Mouse (Mus musculus) brain, embryonic 18.5 days (tissue): ENCODE results near the gene Gast.
"Not testable (repeated sequence)": the region's sequence is repeated elsewhere in the genome, so short reads cannot be mapped to it uniquely, and the experiment has no call there.

ENCODE experiments used
- DNase-seq: peaks from one replicate; pipeline ENCODE4 v3.0.0-alpha.2; 2012; ENCODE audit warnings: low read depth, low spot score

The Gast gene

GRCm38 (mm10) chr11:100320701-100321410 lies 13.4 kb upstream of the Gast start:
- DNase-seq = not testable (repeated sequence)

GRCm38 (mm10) chr11:100321479-100322305 lies 12.5 kb upstream of the Gast start:
- DNase-seq = not testable (repeated sequence)

GRCm38 (mm10) chr11:100322591-100323258 lies 11.5 kb upstream of the Gast start:
- no peak for DNase-seq

- DNase-seq = no peak
These were observed 10.6 kb upstream of the Gast start for GRCm38 (mm10) chr11:100323578-100323977.

- DNase-seq = no peak
These were observed 9.1 kb upstream of the Gast start for GRCm38 (mm10) chr11:100325062-100325629.

- DNase-seq = no peak
These were observed 6.9 kb upstream of the Gast start for GRCm38 (mm10) chr11:100327316-100327715.

- DNase-seq = no peak
These were observed 6.4 kb upstream of the Gast start for GRCm38 (mm10) chr11:100327761-100328160.

GRCm38 (mm10) chr11:100330235-100330634 lies 4.0 kb upstream of the Gast start:
- DNase-seq = no peak

GRCm38 (mm10) chr11:100330816-100331375 lies 3.3 kb upstream of the Gast start:
- not testable (repeated sequence) for DNase-seq

GRCm38 (mm10) chr11:100332766-100333515 lies 1.3 kb upstream of the Gast start:
- DNase-seq = peak; percentile 75

GRCm38 (mm10) chr11:100335731-100336130 lies 1.5 kb downstream of the Gast start:
- DNase-seq = no peak

- DNase-seq = no peak
These were observed 10.1 kb downstream of the Gast start for GRCm38 (mm10) chr11:100344269-100344668.

GRCm38 (mm10) chr11:100352076-100352857 lies 18.1 kb downstream of the Gast start:
- DNase-seq = no peak

GRCm38 (mm10) chr11:100355151-100355951 lies 21.1 kb downstream of the Gast start:
- no peak for DNase-seq

- no peak for DNase-seq
These were observed 22.0 kb downstream of the Gast start, which contains the start of gene Hap1 for GRCm38 (mm10) chr11:100355972-100356818. Gene Hap1 (minus strand): TSS chr11:100356128.

GRCm38 (mm10) chr11:100356819-100357211 lies 22.6 kb downstream of the Gast start:
- DNase-seq = no peak

- DNase-seq = no peak
These were observed 23.2 kb downstream of the Gast start for GRCm38 (mm10) chr11:100357408-100357807.

- no peak for DNase-seq
These were observed 26.0 kb downstream of the Gast start for GRCm38 (mm10) chr11:100360175-100360574.
